Mouse (Mus musculus) embryonic facial prominence, embryonic 13.5 days (tissue): ENCODE measurements around the gene Inf2. TPM values are rescaled to one million over a fixed set of nuclear protein-coding genes. Genes with fewer than 3 reads are reported as not detected.

Experiments used
- ATAC-seq: fragments of 200-750 bp; cut with Nextera tagmentation; 2 replicates; pipeline ENCODE4 v1.8.0; 2017; ENCODE audit warnings: low read depth; ENCODE audit not compliant: insufficient number of reproducible peaks, insufficient read depth, low FRiP score, low TSS enrichment
- H3K27ac ChIP-seq: fragments of 300-500 bp; sonication (generic); 2 replicates; pipeline ENCODE4 v1.5.1; 2015; ENCODE audit warnings: moderate library complexity, mild to moderate bottlenecking, inconsistent platforms
- H3K27me3 ChIP-seq: fragments of 300-500 bp; sonication (generic); 2 replicates; pipeline ENCODE4 v1.6.1; 2015; ENCODE audit warnings: mild to moderate bottlenecking, inconsistent platforms
- H3K36me3 ChIP-seq: fragments of 300-500 bp; sonication (generic); 2 replicates; pipeline ENCODE4 v1.6.1; 2015; ENCODE audit warnings: mild to moderate bottlenecking, inconsistent platforms
- H3K4me1 ChIP-seq: fragments of 300-500 bp; sonication (generic); 2 replicates; pipeline ENCODE4 v1.6.1; 2015; ENCODE audit warnings: inconsistent platforms
- H3K4me2 ChIP-seq: fragments of 300-500 bp; sonication (generic); 2 replicates; pipeline ENCODE4 v1.6.1; 2015; ENCODE audit warnings: moderate library complexity, mild to moderate bottlenecking, inconsistent platforms
- H3K4me3 ChIP-seq: fragments of 300-500 bp; sonication (generic); 2 replicates; pipeline ENCODE4 v1.5.1; 2015; ENCODE audit warnings: mild to moderate bottlenecking, inconsistent platforms
- H3K9ac ChIP-seq: fragments of 300-500 bp; sonication (generic); 2 replicates; pipeline ENCODE4 v1.6.1; 2015; ENCODE audit warnings: mild to moderate bottlenecking, inconsistent platforms
- H3K9me3 ChIP-seq: fragments of 300-500 bp; sonication (generic); 2 replicates; pipeline ENCODE4 v1.6.1; 2016; ENCODE audit warnings: inconsistent platforms
- WGBS: fragments of 180-500 bp; shearing (Covaris S2); methylation state at CpG from one replicate; pipeline ENCODE4 v1.1.7; 2015; ENCODE audit warnings: mixed read lengths; 5-methylcytosine and 5-hydroxymethylcytosine counted together
- polyA plus RNA-seq: library from polyadenylated mRNA; unstranded; fragments of >200 nt; fragmentation: Nextera tagmentation; extraction: Ambion mirVana; gene quantifications from 2 replicates; pipeline ENCODE4 v1.2.1, GENCODE M21; 2015

Gene Inf2
- polyA plus RNA-seq, 1 experiment from 2014 or later = 4.8 TPM

GRCm38 (mm10) chr12:112630029-112630428, 41.4 kb downstream of the Inf2 start:
- H3K9me3 ChIP-seq = no peaks in the 10 kb centered on the region
- no peak overlapping the region for H3K27ac ChIP-seq
- H3K4me2 ChIP-seq = no peak overlapping the region
- H3K9ac ChIP-seq = no peak overlapping the region
- H3K27me3 ChIP-seq = no peaks in the 10 kb centered on the region
- no peaks in the 10 kb centered on the region for H3K36me3 ChIP-seq
- H3K4me1 ChIP-seq = peaks cover 14% of the 10 kb centered on the region
- ATAC-seq = no peak
- WGBS = 85% methylated on average over 12 of the region's 12 CpGs
- H3K4me3 ChIP-seq = no peak overlapping the region

GRCm38 (mm10) chr12:112630796-112631195, 42.2 kb downstream of the Inf2 start:
- no peak overlapping the region for H3K4me2 ChIP-seq
- H3K9ac ChIP-seq = no peak overlapping the region
- H3K27ac ChIP-seq = no peak overlapping the region
- peaks cover 14% of the 10 kb centered on the region for H3K4me1 ChIP-seq
- no peak for ATAC-seq
- H3K4me3 ChIP-seq = no peak overlapping the region
- WGBS = 81% methylated on average over 5 of the region's 5 CpGs
- H3K9me3 ChIP-seq = no peaks in the 10 kb centered on the region
- no peaks in the 10 kb centered on the region for H3K27me3 ChIP-seq
- no peaks in the 10 kb centered on the region for H3K36me3 ChIP-seq

DNA sequence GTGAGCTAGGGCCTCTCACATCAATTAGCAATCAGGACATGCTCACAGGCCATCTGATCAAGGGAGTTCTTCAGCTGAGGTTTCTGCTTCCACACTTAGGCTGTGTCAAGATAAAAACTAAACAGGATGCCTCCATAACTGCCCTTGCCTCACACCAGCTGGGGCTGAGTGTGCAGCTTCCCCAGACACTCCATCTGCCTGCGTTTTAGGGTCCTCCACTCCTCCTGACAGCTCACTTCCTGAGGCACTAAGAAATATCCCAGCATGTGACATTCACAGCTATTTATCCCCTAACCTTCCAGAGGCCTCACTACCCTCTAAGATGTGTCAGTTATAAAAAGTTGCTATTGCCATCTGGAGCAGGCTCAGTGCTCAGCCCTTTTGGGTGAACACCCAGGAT, 42.9 kb downstream of the Inf2 start:
- Histone ChIP-seq H3K9me3 (no peaks in the 10 kb centered on the region), H3K4me1 (peaks cover 14% of the 10 kb centered on the region), H3K27ac (no peak overlapping the region), H3K9ac (no peak overlapping the region), H3K27me3 (no peaks in the 10 kb centered on the region), H3K4me2 (no peak overlapping the region), H3K36me3 (no peaks in the 10 kb centered on the region), H3K4me3 (no peak overlapping the region)
- ATAC-seq = no peak
- whole genome bisulfite sequencing = 38% methylated on average over 1 of the region's 1 CpGs

GRCm38 (mm10) chr12:112632084-112632777, 43.6 kb downstream of the Inf2 start:
- 74% methylated on average over 11 of the region's 11 CpGs for WGBS
- Histone ChIP-seq H3K4me3 (no peak overlapping the region), H3K4me1 (peaks cover 14% of the 10 kb centered on the region), H3K9ac (no peak overlapping the region), H3K27ac (no peak overlapping the region), H3K4me2 (no peak overlapping the region), H3K27me3 (no peaks in the 10 kb centered on the region), H3K36me3 (no peaks in the 10 kb centered on the region), H3K9me3 (no peaks in the 10 kb centered on the region)
- no peak for ATAC-seq

- Histone ChIP-seq H3K9me3 (no peaks in the 10 kb centered on the region), H3K36me3 (no peaks in the 10 kb centered on the region), H3K4me3 (no peak overlapping the region), H3K4me1 (peaks cover 14% of the 10 kb centered on the region), H3K27me3 (no peaks in the 10 kb centered on the region), H3K9ac (no peak overlapping the region), H3K4me2 (no peak overlapping the region), H3K27ac (no peak overlapping the region)
- 78% methylated on average over 5 of the region's 5 CpGs for WGBS
- no peak for ATAC-seq
These were observed 44.3 kb downstream of the Inf2 start for GRCm38 (mm10) chr12:112632907-112633306.

GRCm38 (mm10) chr12:112633686-112634085, 45.1 kb downstream of the Inf2 start:
- Histone ChIP-seq H3K9me3 (no peaks in the 10 kb centered on the region), H3K4me3 (no peak overlapping the region), H3K4me1 (peaks cover 9% of the 10 kb centered on the region), H3K9ac (no peak overlapping the region), H3K4me2 (no peak overlapping the region), H3K36me3 (no peaks in the 10 kb centered on the region), H3K27me3 (no peaks in the 10 kb centered on the region), H3K27ac (no peak overlapping the region)
- 73% methylated on average over 9 of the region's 9 CpGs for WGBS
- no peak for ATAC-seq

DNA sequence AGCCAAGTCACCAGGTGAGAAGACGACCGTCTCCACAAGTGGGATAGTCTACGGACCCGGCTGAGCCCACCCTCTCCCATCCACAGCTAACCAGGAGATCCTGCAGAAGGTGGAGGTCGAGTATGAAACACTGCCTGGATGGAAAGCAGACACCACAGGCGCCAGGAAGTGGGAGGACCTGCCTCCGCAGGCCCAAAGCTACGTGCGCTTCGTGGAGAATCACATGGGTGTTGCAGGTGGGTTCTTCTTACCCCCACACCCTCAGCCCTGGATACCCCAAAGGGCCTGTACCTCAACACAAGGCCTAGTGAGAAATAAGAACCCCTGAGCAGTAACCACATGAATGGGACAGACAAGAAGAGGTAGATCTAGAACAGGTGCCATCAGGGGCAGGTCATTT, 50.9 kb downstream of the Inf2 start:
- no peak for ATAC-seq
- Histone ChIP-seq H3K4me1 (peaks cover 5% of the 10 kb centered on the region; the same call in 1 of the 2 replicates), H3K36me3 (no peaks in the 10 kb centered on the region), H3K27me3 (no peaks in the 10 kb centered on the region), H3K9ac (no peak overlapping the region), H3K27ac (no peak overlapping the region), H3K9me3 (no peaks in the 10 kb centered on the region), H3K4me3 (no peak overlapping the region), H3K4me2 (no peak overlapping the region)
- WGBS = 80% methylated on average over 10 of the region's 10 CpGs

GRCm38 (mm10) chr12:112643126-112643525, 54.5 kb downstream of the Inf2 start:
- Histone ChIP-seq H3K4me3 (no peak overlapping the region), H3K9ac (no peak overlapping the region), H3K4me2 (no peak overlapping the region), H3K36me3 (peaks cover 14% of the 10 kb centered on the region), H3K4me1 (peaks cover 20% of the 10 kb centered on the region), H3K9me3 (no peaks in the 10 kb centered on the region), H3K27me3 (no peaks in the 10 kb centered on the region), H3K27ac (no peak overlapping the region)
- WGBS = 91% methylated on average over 6 of the region's 6 CpGs
- no peak for ATAC-seq

DNA sequence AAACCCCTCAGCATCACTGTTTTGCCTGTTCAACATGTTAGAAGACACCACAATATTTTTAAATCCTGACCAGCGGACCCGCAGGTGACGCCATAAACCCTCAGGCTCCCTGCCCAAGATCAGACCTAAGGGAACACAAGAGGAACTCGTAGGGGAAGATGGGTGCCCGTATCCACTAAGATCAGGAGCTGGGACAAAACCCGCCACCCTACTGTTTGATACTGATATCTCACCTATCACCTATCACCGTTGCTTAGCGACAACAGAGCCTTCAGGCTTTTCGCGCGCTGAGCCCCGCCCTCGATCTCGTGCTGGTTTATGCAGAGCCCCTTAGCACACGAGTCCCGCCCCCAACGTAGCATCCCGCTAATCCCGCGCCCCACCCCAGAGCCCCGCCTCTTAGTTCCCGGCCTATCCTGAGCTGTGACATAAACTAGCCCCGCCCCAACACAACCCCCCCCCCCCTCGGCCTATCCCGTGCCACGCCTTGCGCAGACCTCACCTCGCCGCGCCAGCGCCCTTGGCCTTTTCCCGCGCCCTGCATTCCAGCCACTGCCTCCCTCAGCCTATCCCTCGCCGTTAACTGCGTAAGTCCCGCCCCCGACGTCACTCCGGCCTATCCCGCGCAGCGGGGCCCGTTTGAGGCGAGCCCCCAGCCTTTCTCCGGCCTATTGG, 55.7 kb downstream of the Inf2 start, which contains the start of gene Siva1:
Siva1 (plus strand) TSS at position 500 of the 675 bp plus-strand sequence.
- ATAC-seq = peak; percentile 96
- WGBS = 2% methylated on average over 44 of the region's 46 CpGs

GRCm38 (mm10) chr12:112644855-112645506, 56.4 kb downstream of the Inf2 start:
- Histone ChIP-seq H3K27me3 (no peaks in the 10 kb centered on the region), H3K36me3 (peaks cover 33% of the 10 kb centered on the region), H3K9ac (peak overlapping the region; percentile 87), H3K27ac (peak overlapping the region; percentile 93), H3K9me3 (no peaks in the 10 kb centered on the region), H3K4me3 (peak overlapping the region; percentile 87), H3K4me2 (peak overlapping the region; percentile 90), H3K4me1 (peaks cover 20% of the 10 kb centered on the region)
- WGBS = under 1% methylated on average over 75 of the region's 75 CpGs
- ATAC-seq = no peak; the same call in 1 of the 2 replicates

More for the DNA sequence above, 55.7 kb downstream of the Inf2 start, which contains the start of gene Siva1:
- H3K4me3 ChIP-seq = peak within 1 kb of the TSS; percentile 87
- peak within 1 kb of the TSS; percentile 90 for H3K4me2 ChIP-seq
- H3K9ac ChIP-seq = peak within 1 kb of the TSS; percentile 87
- peak within 1 kb of the TSS; percentile 93 for H3K27ac ChIP-seq
- no peaks in the 10 kb centered on the region for H3K9me3 ChIP-seq
- no peaks in the 10 kb centered on the region for H3K27me3 ChIP-seq
- H3K4me1 ChIP-seq = peaks cover 20% of the 10 kb centered on the region
- peaks cover 26% of the 10 kb centered on the region for H3K36me3 ChIP-seq

- no peaks in the 10 kb centered on the region for H3K9me3 ChIP-seq
- 54% methylated on average over 6 of the region's 6 CpGs for WGBS
- H3K4me1 ChIP-seq = peaks cover 20% of the 10 kb centered on the region
- H3K9ac ChIP-seq = peak overlapping the region; percentile 87
- ATAC-seq = no peak
- H3K27ac ChIP-seq = no peak overlapping the region
- H3K36me3 ChIP-seq = peaks cover 44% of the 10 kb centered on the region
- no peaks in the 10 kb centered on the region for H3K27me3 ChIP-seq
- peak overlapping the region; percentile 90 for H3K4me2 ChIP-seq
- H3K4me3 ChIP-seq = peak overlapping the region; percentile 87
These were observed 57.6 kb downstream of the Inf2 start for GRCm38 (mm10) chr12:112646139-112646538.
